Mouse (Mus musculus) granulocyte monocyte progenitor cell, adult 5-6 weeks (primary cell): Measurements from ENCODE around the gene Cradd. TPM values are rescaled to one million over a fixed set of nuclear protein-coding genes. Genes with fewer than 3 reads are reported as not detected.

Source experiments
- ATAC-seq: replicated peaks from 2 replicates; pipeline ENCODE4 v1.8.0; 2016; ENCODE audit warnings: mild to moderate bottlenecking, moderate TSS enrichment, inconsistent platforms; ENCODE audit not compliant: poor library complexity, severe bottlenecking
- total RNA-seq, 2 experiments: library from RNA; stranded (forward) in 1 of 2; stranded (reverse) in 1 of 2; fragments of 200-712, 200-1000 nt in 1 of 2; fragments of >200 nt in 1 of 2; fragmentation: Nextera tagmentation in 1 of 2; gene quantifications; 2 replicates each; pipeline ENCODE4 v1.2.3; 2014 to 2017

Cradd gene
- total RNA-seq, 2 experiments from 2014 or later = 3.3 to 15.5 TPM

GRCm38 (mm10) chr10:95254453-95255001, 69.4 kb downstream of the Cradd start:
- ATAC-seq = no peak

GRCm38 (mm10) chr10:95254046-95254445, 69.9 kb downstream of the Cradd start:
- ATAC-seq = no peak

- no peak for ATAC-seq
Measured at GRCm38 (mm10) chr10:95251674-95252073, 72.3 kb downstream of the Cradd start.

GRCm38 (mm10) chr10:95248362-95248761, 75.6 kb downstream of the Cradd start:
- no peak for ATAC-seq

- ATAC-seq = no peak
Measured at GRCm38 (mm10) chr10:95246696-95247095, 77.2 kb downstream of the Cradd start.

GRCm38 (mm10) chr10:95245680-95245982, 78.3 kb downstream of the Cradd start:
- no peak for ATAC-seq

GRCm38 (mm10) chr10:95244961-95245679, 78.8 kb downstream of the Cradd start:
- ATAC-seq = no peak

- ATAC-seq = no peak
Measured at GRCm38 (mm10) chr10:95239196-95240069, 84.5 kb downstream of the Cradd start.

GRCm38 (mm10) chr10:95238667-95239066, 85.3 kb downstream of the Cradd start:
- ATAC-seq = no peak

- peak; percentile 92 for ATAC-seq
Measured at GRCm38 (mm10) chr10:95236226-95236625, 87.7 kb downstream of the Cradd start.

- no peak for ATAC-seq
Measured at GRCm38 (mm10) chr10:95234661-95235060, 89.3 kb downstream of the Cradd start.

GRCm38 (mm10) chr10:95233044-95233443, 90.9 kb downstream of the Cradd start:
- ATAC-seq = no peak

GRCm38 (mm10) chr10:95232554-95232953, 91.4 kb downstream of the Cradd start:
- no peak for ATAC-seq

GRCm38 (mm10) chr10:95228192-95228591, 95.7 kb downstream of the Cradd start:
- no peak for ATAC-seq

- no peak for ATAC-seq
Measured at GRCm38 (mm10) chr10:95227590-95227989, 96.3 kb downstream of the Cradd start.

- no peak for ATAC-seq
Measured at GRCm38 (mm10) chr10:95226772-95227171, 97.2 kb downstream of the Cradd start.

GRCm38 (mm10) chr10:95225006-95225405, 98.9 kb downstream of the Cradd start:
- no peak for ATAC-seq

GRCm38 (mm10) chr10:95223211-95223610, 100.7 kb downstream of the Cradd start:
- ATAC-seq = no peak

- no peak for ATAC-seq
Measured at GRCm38 (mm10) chr10:95221914-95222313, 102.0 kb downstream of the Cradd start.

- no peak for ATAC-seq
Measured at GRCm38 (mm10) chr10:95220536-95220935, 103.4 kb downstream of the Cradd start.

GRCm38 (mm10) chr10:95218683-95219060, 105.3 kb downstream of the Cradd start:
- no peak for ATAC-seq
